Mouse (Mus musculus) intestine, embryonic 15.5 days (tissue): ENCODE measurements around the gene Accs. TPM values are rescaled to one million over a fixed set of nuclear protein-coding genes. Genes with fewer than 3 reads are reported as not detected.

Source experiments
- ATAC-seq: fragments of 200-750 bp; cut with Nextera tagmentation; 2 replicates; pipeline ENCODE4 v1.8.0; 2017; ENCODE audit warnings: moderate TSS enrichment, moderate library complexity
- H3K27ac ChIP-seq: fragments of 300-500 bp; sonication (generic); 2 replicates; pipeline ENCODE4 v1.5.1; 2015; ENCODE audit warnings: mild to moderate bottlenecking, inconsistent platforms
- H3K27me3 ChIP-seq: fragments of 300-500 bp; sonication (generic); replicated peaks from 2 replicates; pipeline ENCODE4 v1.6.1; 2015; ENCODE audit warnings: inconsistent platforms
- H3K36me3 ChIP-seq: fragments of 300-500 bp; sonication (generic); 2 replicates; pipeline ENCODE4 v1.6.1; 2015; ENCODE audit warnings: inconsistent platforms
- H3K4me1 ChIP-seq: fragments of 300-500 bp; sonication (generic); replicated peaks from 2 replicates; pipeline ENCODE4 v1.6.1; 2015; ENCODE audit warnings: inconsistent platforms
- H3K4me2 ChIP-seq: fragments of 300-500 bp; sonication (generic); replicated peaks from 2 replicates; pipeline ENCODE4 v1.6.1; 2015; ENCODE audit warnings: mild to moderate bottlenecking, inconsistent platforms
- H3K4me3 ChIP-seq: fragments of 300-500 bp; sonication (generic); replicated peaks from 2 replicates; pipeline ENCODE4 v1.5.1; 2015; ENCODE audit warnings: inconsistent platforms
- H3K9ac ChIP-seq: fragments of 300-500 bp; sonication (generic); 2 replicates; pipeline ENCODE4 v1.6.1; 2015; ENCODE audit warnings: inconsistent platforms
- H3K9me3 ChIP-seq: fragments of 300-500 bp; sonication (generic); 2 replicates; pipeline ENCODE4 v1.6.1; 2016; ENCODE audit warnings: inconsistent platforms
- WGBS: fragments of 180-500 bp; shearing (Covaris S2); methylation state at CpG from one replicate; pipeline ENCODE4 v1.1.7; 2015; 5-methylcytosine and 5-hydroxymethylcytosine counted together
- polyA plus RNA-seq: library from polyadenylated mRNA; unstranded; fragments of >200 nt; fragmentation: Nextera tagmentation; extraction: Ambion mirVana; gene quantifications from 2 replicates; pipeline ENCODE4 v1.2.1, GENCODE M21; 2015

Accs gene
- polyA plus RNA-seq, 1 experiment from 2014 or later = 6.8 TPM

GRCm38 (mm10) chr2:93784721-93785431, 64.9 kb downstream of the Accs start:
- Histone ChIP-seq H3K4me2 (no peak overlapping the region), H3K36me3 (peaks cover 3% of the 10 kb centered on the region), H3K9me3 (no peaks in the 10 kb centered on the region), H3K27ac (no peak overlapping the region), H3K9ac (no peak overlapping the region), H3K27me3 (no peaks in the 10 kb centered on the region), H3K4me1 (peaks cover 7% of the 10 kb centered on the region; the same call in 1 of the 2 replicates), H3K4me3 (no peak overlapping the region)
- WGBS = 57% methylated on average over 12 of the region's 12 CpGs
- no peak for ATAC-seq

GRCm38 (mm10) chr2:93783926-93784539, 65.7 kb downstream of the Accs start:
- H3K27ac ChIP-seq = no peak overlapping the region
- H3K27me3 ChIP-seq = no peaks in the 10 kb centered on the region
- H3K4me1 ChIP-seq = peaks cover 16% of the 10 kb centered on the region
- no peak for ATAC-seq
- 73% methylated on average over 9 of the region's 9 CpGs for WGBS
- no peak overlapping the region for H3K4me3 ChIP-seq
- H3K9me3 ChIP-seq = no peaks in the 10 kb centered on the region
- no peak overlapping the region for H3K9ac ChIP-seq
- no peak overlapping the region for H3K4me2 ChIP-seq
- peaks cover 3% of the 10 kb centered on the region for H3K36me3 ChIP-seq

Other genes with a start within 250 kb of the Accs start
- gene Alx4, start 207.6 kb downstream of the Accs start, polyA plus RNA-seq = 0.14 and 0.19 TPM in 2 replicates
- 92.9 and 93.6 TPM in 2 replicates for gene Ext2, start 27.4 kb downstream of the Accs start, polyA plus RNA-seq
- gene Accsl, start 19.2 kb upstream of the Accs start, polyA plus RNA-seq = not detected in 2 replicates
- gene Gm13889, start 107.3 kb upstream of the Accs start, polyA plus RNA-seq = 14.4 and 16.4 TPM in 2 replicates
- gene Gm27027, start 146.4 kb upstream of the Accs start, polyA plus RNA-seq = not detected in 2 replicates
- gene Alkbh3, start 160.9 kb upstream of the Accs start, polyA plus RNA-seq = 63.6 and 72.2 TPM in 2 replicates